Mouse (Mus musculus) thymus, adult 2 months (tissue): ENCODE data around the gene Arhgap25.
A peak's percentile ranks its signal among the peaks of the same experiment; 100 is the strongest.

ENCODE experiments used
- CTCF ChIP-seq: fragments of 200-500 bp; IDR thresholded peaks from 2 replicates; pipeline ENCODE4 v1.5.1; 2012; ENCODE audit warnings: mild to moderate bottlenecking, control low read depth, low read length, moderate library complexity, borderline replicate concordance; ENCODE audit not compliant: control insufficient read depth, poor library complexity, insufficient read depth; ENCODE audit errors: extremely low read depth
- POLR2A ChIP-seq: fragments of 200-500 bp; IDR thresholded peaks from 2 replicates; pipeline ENCODE4 v1.6.1; 2012; ENCODE audit warnings: mild to moderate bottlenecking, low read length, control low read depth, moderate library complexity; ENCODE audit not compliant: control insufficient read depth, poor library complexity, insufficient read depth; ENCODE audit errors: extremely low read depth

DNA sequence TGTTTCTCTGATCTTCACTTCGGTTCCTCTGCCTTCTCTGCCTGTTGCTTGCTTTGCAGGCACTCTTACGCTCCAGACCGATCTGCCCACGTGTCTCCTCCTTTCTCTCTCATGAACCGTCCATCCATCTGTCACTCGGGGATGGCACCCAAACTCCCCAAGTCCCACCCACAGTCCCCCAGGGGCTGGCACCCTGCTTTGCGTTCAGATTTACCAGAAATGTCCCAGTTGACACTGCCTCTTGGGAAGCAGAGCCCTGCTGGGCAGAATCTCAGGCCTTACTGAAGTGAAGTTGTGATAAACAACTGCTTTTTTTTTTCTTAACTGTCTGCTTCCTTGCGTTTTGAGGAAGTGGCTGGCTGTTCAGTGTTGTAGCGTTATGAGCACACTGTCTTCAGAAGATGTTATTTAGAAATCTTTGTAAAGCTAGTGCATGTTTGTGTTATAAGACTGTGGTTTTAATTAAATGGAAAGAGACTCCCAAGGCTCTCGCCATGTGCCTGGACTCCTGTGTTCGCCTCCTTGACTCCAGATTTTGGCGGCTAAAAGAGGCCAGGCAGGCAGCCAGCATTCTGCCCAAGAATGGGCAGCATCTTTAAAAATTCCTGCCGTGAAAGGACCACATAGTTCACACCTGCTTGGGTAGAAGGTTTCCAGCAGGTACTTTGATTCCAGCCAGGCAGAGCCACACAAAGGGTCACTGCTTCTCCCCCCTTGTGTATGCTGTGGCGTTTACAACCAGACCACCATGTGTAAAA lies at the start of gene Arhgap25:
- no peak for TF ChIP-seq CTCF
- peak; percentile 31; the same call in 1 of the 2 replicates for TF ChIP-seq POLR2A
